Mouse (Mus musculus) forebrain, embryonic 16.5 days (tissue): ENCODE results near the gene Efhd2. TPM values are rescaled to one million over a fixed set of nuclear protein-coding genes. Genes with fewer than 3 reads are reported as not detected.

Experiments
- ATAC-seq: fragments of 200-750 bp; cut with Nextera tagmentation; 2 replicates; pipeline ENCODE4 v1.8.0; 2017; ENCODE audit warnings: mild to moderate bottlenecking, moderate library complexity
- H3K27ac ChIP-seq: fragments of 300-500 bp; sonication (generic); 2 replicates; pipeline ENCODE4 v1.5.1; 2014; ENCODE audit warnings: low read length, control low read depth
- H3K27me3 ChIP-seq: fragments of 300-500 bp; sonication (generic); replicated peaks from 2 replicates; pipeline ENCODE4 v1.6.1; 2014; ENCODE audit warnings: low read length; ENCODE audit not compliant: control insufficient read depth, insufficient read depth
- H3K36me3 ChIP-seq: fragments of 300-500 bp; sonication (generic); 2 replicates; pipeline ENCODE4 v1.6.1; 2014; ENCODE audit not compliant: control insufficient read depth, insufficient read depth
- H3K4me1 ChIP-seq: fragments of 300-500 bp; sonication (generic); replicated peaks from 2 replicates; pipeline ENCODE4 v1.6.1; 2014; ENCODE audit warnings: low read length; ENCODE audit not compliant: control insufficient read depth, insufficient read depth
- H3K4me2 ChIP-seq: fragments of 300-500 bp; sonication (generic); 2 replicates; pipeline ENCODE4 v1.6.1; 2014; ENCODE audit warnings: mild to moderate bottlenecking, low read length, control low read depth
- H3K4me3 ChIP-seq: fragments of 300-500 bp; sonication (generic); replicated peaks from 2 replicates; pipeline ENCODE4 v1.5.1; 2014; ENCODE audit warnings: mild to moderate bottlenecking, low read length, control low read depth
- H3K9ac ChIP-seq: fragments of 300-500 bp; sonication (generic); replicated peaks from 2 replicates; pipeline ENCODE4 v1.6.1; 2014; ENCODE audit warnings: low read depth, low read length, control low read depth
- H3K9me3 ChIP-seq: fragments of 300-500 bp; sonication (generic); 2 replicates; pipeline ENCODE4 v1.6.1; 2016; ENCODE audit warnings: low read length; ENCODE audit not compliant: control insufficient read depth
- WGBS: fragments of 180-500 bp; shearing (Covaris S2); extraction: QIAGEN DNeasy Blood & Tissue Kit; methylation state at CpG from one replicate; pipeline ENCODE4 v1.1.7; 2014; 5-methylcytosine and 5-hydroxymethylcytosine counted together
- polyA plus RNA-seq: library from polyadenylated mRNA; unstranded; fragments of >200 nt; fragmentation: Nextera tagmentation; extraction: Ambion mirVana; gene quantifications from 2 replicates; pipeline ENCODE4 v1.2.1, GENCODE M21; 2015

Efhd2 gene
- polyA plus RNA-seq, 1 experiment from 2014 or later, result 69.9 TPM

DNA sequence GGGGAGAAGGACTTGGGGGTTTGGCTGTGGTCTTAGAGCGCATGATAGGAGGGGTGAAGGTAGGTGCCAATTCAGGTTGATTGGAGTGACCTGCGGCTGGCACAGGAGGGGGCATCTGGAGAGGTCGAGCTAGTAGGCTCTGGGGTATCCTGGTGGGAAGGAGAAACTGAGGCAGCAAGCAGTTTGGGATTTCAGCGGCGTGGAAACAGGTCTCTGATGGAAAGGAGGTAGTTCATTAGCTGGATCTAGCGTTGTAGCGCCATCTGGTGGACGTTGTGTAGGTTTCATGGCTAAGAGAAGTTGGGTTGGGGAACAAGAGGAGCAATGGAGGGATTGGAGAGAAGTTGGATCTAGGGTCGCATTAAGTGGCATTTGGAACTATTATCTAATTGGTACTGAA is 21.3 kb downstream of the Efhd2 start:
- WGBS, result 67% methylated on average over 9 of the region's 9 CpGs
- Histone ChIP-seq H3K27me3 (no peaks in the 10 kb centered on the region), H3K4me1 (no peaks in the 10 kb centered on the region; the same call in 1 of the 2 replicates), H3K36me3 (no peaks in the 10 kb centered on the region), H3K27ac (no peak overlapping the region), H3K9me3 (no peaks in the 10 kb centered on the region), H3K4me2 (no peak overlapping the region), H3K9ac (no peak overlapping the region), H3K4me3 (no peak overlapping the region)
- no peak for ATAC-seq

DNA sequence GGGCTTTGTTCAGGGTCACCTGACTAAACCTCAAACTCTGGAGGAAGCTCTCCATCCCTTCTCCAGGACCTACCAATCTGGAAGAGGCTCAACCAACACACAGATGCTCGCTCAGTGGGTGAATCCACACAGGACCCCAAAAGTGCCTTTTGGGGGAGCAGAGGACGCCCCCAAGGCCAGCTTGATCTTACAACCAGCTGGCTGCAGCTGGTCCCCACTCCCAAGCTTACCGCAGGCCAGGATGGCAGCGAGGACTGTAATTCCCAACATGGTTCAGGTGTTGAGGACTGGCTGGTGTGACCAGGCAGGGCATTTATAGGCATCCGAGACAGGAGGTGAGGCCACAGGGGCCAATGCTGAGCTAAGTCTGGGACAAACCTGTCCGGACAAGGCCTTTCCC is 28.7 kb downstream of the Efhd2 start, which contains the start of gene Ctrc:
TSS of gene Ctrc (minus strand) at position 361 of the 400 bp plus-strand sequence.
- no peaks in the 10 kb centered on the region for H3K4me1 ChIP-seq
- no peak within 1 kb of the TSS for H3K27ac ChIP-seq
- no peak within 1 kb of the TSS for H3K4me3 ChIP-seq
- no peaks in the 10 kb centered on the region for H3K36me3 ChIP-seq
- ATAC-seq, result no peak
- H3K27me3 ChIP-seq, result no peaks in the 10 kb centered on the region
- no peak within 1 kb of the TSS for H3K4me2 ChIP-seq
- H3K9me3 ChIP-seq, result no peaks in the 10 kb centered on the region
- 90% methylated on average over 6 of the region's 6 CpGs for WGBS
- no peak within 1 kb of the TSS for H3K9ac ChIP-seq

DNA sequence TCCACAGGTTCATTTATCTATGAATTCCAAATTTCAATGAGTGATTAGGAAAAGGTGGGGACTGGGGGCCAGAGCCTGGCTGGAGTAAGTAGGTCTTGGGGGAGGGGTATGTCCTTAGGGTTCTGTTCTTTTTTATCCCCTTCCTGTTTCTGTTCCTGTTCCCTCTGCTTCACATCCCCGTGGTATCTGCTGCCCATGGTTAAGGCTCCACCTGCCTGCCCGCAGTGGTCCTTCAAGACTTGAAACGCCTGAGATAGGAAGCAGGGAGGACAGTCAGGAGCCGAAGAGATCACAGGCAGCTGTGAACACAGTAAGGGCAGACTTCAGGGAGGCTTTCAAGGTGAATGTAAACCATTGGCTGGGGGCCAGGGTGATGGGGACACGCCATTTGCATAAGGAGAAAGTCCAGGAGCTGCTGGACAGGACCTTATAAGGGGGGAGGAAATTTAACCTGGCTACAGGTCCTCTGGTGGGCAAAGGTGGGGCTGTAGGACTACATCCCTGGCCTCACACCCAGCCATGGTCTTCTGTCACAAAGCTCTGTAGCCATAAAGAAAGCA is 40.1 kb downstream of the Efhd2 start:
- no peak overlapping the region for H3K4me2 ChIP-seq
- no peaks in the 10 kb centered on the region for H3K36me3 ChIP-seq
- no peak for ATAC-seq
- no peak overlapping the region for H3K27ac ChIP-seq
- no peak overlapping the region for H3K4me3 ChIP-seq
- H3K4me1 ChIP-seq, result no peaks in the 10 kb centered on the region
- WGBS, result 76% methylated on average over 5 of the region's 5 CpGs
- no peak overlapping the region for H3K9ac ChIP-seq
- no peaks in the 10 kb centered on the region for H3K9me3 ChIP-seq
- H3K27me3 ChIP-seq, result no peaks in the 10 kb centered on the region

DNA sequence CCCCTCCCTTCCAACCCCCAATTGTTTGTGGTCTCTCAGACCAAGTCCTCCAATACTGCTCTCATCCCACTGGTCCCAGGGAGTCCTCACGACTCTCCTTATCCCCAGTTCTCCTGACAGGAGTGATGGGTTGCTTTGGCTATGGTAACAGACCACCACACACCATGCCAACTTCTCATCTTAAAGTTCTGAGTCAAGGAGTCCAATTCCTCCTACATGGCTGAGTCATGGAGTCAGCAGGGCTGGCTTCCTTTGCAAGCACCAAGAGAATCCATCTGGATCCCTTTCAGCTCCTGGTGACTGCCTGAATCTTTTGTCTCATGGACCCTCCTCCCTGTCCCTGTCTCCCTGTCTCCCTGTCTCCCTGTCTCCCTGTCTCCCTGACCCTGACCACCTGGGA is 40.8 kb downstream of the Efhd2 start:
- WGBS, result 58% methylated on average over 1 of the region's 1 CpGs
- Histone ChIP-seq H3K4me1 (no peaks in the 10 kb centered on the region), H3K9me3 (no peaks in the 10 kb centered on the region), H3K4me3 (no peak overlapping the region), H3K27ac (no peak overlapping the region), H3K36me3 (no peaks in the 10 kb centered on the region), H3K4me2 (no peak overlapping the region), H3K27me3 (no peaks in the 10 kb centered on the region), H3K9ac (no peak overlapping the region)
- no peak for ATAC-seq

DNA sequence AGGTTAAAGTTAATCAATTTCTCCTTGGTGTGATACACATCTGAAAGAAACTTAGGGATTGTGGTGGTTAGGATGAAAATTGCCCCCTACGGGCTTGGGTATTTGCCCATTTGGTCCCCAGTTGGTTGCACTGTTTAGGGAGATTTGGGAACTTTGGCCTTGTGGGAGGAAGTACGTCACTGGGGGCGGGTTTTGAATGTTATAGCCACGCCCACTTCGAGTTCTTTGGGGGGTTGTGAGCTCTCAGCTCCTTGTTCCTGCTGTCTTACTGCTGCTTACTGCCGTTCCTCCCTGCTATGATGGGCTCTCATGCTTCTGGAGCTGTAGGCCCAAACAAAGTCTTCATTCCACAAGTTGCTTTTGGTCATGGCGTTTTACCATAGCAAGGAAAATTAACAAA is 43.4 kb downstream of the Efhd2 start:
- Histone ChIP-seq H3K4me3 (no peak overlapping the region), H3K9ac (no peak overlapping the region), H3K9me3 (no peaks in the 10 kb centered on the region), H3K4me1 (no peaks in the 10 kb centered on the region), H3K36me3 (no peaks in the 10 kb centered on the region), H3K4me2 (no peak overlapping the region), H3K27me3 (no peaks in the 10 kb centered on the region), H3K27ac (no peak overlapping the region)
- WGBS, result 82% methylated on average over 7 of the region's 7 CpGs
- ATAC-seq, result no peak

DNA sequence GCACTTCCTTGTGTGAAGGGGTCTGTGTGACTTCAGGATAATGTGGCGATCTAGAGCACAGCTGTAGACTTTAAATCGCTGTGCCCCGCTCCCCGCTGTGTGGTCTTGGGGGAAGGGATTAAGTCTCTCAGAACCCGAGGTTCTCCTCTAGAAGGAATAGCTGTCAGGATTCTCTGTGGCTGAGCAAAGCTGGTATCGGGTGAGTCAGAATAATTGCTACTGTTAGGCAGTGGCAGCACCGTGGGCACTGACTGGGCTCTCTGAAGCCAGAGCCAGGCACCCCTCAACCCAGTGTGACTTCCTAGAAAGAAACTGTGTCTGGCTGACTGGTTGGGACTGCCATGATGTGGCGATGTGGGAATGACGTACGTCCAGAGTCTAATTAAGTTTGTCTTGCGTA is 44.3 kb downstream of the Efhd2 start:
- no peaks in the 10 kb centered on the region for H3K36me3 ChIP-seq
- H3K27ac ChIP-seq, result no peak overlapping the region
- 55% methylated on average over 11 of the region's 11 CpGs for WGBS
- H3K4me1 ChIP-seq, result no peaks in the 10 kb centered on the region
- no peak overlapping the region for H3K9ac ChIP-seq
- no peak for ATAC-seq
- no peak overlapping the region for H3K4me2 ChIP-seq
- H3K4me3 ChIP-seq, result no peak overlapping the region
- no peaks in the 10 kb centered on the region for H3K9me3 ChIP-seq
- H3K27me3 ChIP-seq, result no peaks in the 10 kb centered on the region

DNA sequence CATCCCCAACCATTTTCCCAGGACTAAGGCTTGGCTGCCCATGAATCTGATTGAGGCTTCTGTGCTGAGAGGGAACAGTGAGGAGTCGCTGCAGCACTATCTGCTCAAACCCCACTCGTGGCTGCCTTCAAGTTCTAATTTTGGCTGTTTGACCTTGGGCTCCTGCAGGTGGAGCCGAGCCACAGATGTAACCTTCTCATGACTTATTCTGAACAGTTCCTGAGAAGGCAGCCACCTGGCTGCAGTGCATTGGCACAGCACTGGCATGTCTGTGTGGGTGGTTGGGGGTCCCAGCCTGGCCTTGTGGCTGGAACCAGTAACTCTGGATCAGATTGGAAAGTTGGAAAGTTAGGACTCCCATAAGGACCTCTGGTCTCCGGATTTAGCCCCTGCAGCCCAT is 46.5 kb downstream of the Efhd2 start:
- Histone ChIP-seq H3K27ac (no peak overlapping the region), H3K4me1 (no peaks in the 10 kb centered on the region), H3K36me3 (no peaks in the 10 kb centered on the region), H3K9ac (no peak overlapping the region), H3K4me3 (no peak overlapping the region), H3K4me2 (no peak overlapping the region), H3K9me3 (no peaks in the 10 kb centered on the region), H3K27me3 (no peaks in the 10 kb centered on the region)
- WGBS, result 69% methylated on average over 4 of the region's 4 CpGs
- ATAC-seq, result no peak

DNA sequence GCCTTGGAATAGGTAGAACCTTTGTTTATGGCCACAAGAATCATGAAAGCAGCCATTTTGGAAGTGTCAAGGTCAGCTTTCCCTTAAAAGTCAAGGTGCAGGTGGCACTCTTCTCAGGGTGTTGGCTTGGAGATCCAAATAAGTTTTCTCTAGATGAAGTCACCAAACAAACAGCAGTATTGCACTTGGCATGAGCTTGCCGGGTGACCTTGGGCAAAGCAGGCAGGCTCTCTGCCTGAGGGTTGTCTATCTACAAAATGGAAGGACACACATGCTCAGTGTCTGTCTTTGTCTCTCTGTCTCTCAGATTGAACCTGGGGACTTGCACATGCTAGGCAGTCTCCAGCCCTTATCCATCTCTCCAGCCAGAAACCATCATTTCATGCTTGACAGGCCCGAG is 47.3 kb downstream of the Efhd2 start:
- 98% methylated on average over 2 of the region's 2 CpGs for WGBS
- H3K4me2 ChIP-seq, result no peak overlapping the region
- ATAC-seq, result no peak
- no peaks in the 10 kb centered on the region for H3K9me3 ChIP-seq
- no peak overlapping the region for H3K9ac ChIP-seq
- H3K4me3 ChIP-seq, result no peak overlapping the region
- no peak overlapping the region for H3K27ac ChIP-seq
- H3K36me3 ChIP-seq, result no peaks in the 10 kb centered on the region
- H3K27me3 ChIP-seq, result no peaks in the 10 kb centered on the region
- no peaks in the 10 kb centered on the region for H3K4me1 ChIP-seq

DNA sequence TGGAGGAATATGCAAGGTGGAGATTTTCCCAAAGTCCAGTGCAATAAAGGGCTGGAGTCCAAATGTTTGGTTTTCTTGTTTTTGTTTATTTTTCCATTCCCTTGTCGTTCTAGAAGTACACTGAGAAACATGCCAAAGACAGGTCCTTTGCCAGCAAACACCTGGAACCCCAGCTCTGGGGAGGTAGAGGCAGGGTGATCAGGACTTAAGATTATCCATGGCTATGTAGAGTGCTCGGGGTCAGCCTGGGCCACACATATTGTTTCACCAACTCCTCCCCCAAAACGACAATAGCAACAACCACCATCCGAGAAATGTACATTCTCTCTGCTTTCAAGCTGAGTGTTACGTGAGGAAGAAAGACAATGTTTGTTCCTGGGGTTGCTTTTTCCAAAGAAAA is 48.7 kb downstream of the Efhd2 start, which contains the start of gene Cela2a:
TSS of gene Cela2a (minus strand) at position 101 of the 400 bp plus-strand sequence.
- H3K4me3 ChIP-seq, result no peak within 1 kb of the TSS
- H3K4me2 ChIP-seq, result no peak within 1 kb of the TSS
- no peak within 1 kb of the TSS for H3K9ac ChIP-seq
- H3K4me1 ChIP-seq, result no peaks in the 10 kb centered on the region
- 64% methylated on average over 5 of the region's 5 CpGs for WGBS
- no peak within 1 kb of the TSS for H3K27ac ChIP-seq
- H3K36me3 ChIP-seq, result no peaks in the 10 kb centered on the region
- no peaks in the 10 kb centered on the region for H3K9me3 ChIP-seq
- H3K27me3 ChIP-seq, result no peaks in the 10 kb centered on the region
- no peak for ATAC-seq

DNA sequence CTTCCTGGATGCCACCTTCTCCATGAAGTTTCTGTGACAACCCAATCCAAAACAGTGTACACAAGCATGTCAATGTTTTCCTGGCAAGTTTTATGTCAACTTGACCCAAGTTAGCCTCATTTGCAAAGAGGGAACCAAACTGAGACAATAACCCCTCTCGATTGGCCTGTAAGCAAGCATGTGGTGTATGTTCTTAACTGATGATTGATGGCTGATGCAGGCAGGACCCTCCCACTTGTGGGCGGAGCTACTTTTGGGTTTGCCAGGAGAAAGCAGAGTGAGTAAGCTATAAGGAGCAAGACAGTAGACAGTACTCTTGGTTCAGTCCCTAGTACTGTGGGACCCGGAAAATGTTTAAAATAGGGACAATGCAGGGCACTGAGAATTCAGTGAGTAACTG is 51.7 kb downstream of the Efhd2 start:
- WGBS, result 69% methylated on average over 3 of the region's 3 CpGs
- Histone ChIP-seq H3K27ac (no peak overlapping the region), H3K4me2 (no peak overlapping the region), H3K9ac (no peak overlapping the region), H3K4me3 (no peak overlapping the region), H3K9me3 (no peaks in the 10 kb centered on the region), H3K27me3 (no peaks in the 10 kb centered on the region), H3K4me1 (no peaks in the 10 kb centered on the region), H3K36me3 (no peaks in the 10 kb centered on the region)
- no peak for ATAC-seq
